ENCODE assay signal across 20 mouse cellular contexts in the genomic region with DNA sequence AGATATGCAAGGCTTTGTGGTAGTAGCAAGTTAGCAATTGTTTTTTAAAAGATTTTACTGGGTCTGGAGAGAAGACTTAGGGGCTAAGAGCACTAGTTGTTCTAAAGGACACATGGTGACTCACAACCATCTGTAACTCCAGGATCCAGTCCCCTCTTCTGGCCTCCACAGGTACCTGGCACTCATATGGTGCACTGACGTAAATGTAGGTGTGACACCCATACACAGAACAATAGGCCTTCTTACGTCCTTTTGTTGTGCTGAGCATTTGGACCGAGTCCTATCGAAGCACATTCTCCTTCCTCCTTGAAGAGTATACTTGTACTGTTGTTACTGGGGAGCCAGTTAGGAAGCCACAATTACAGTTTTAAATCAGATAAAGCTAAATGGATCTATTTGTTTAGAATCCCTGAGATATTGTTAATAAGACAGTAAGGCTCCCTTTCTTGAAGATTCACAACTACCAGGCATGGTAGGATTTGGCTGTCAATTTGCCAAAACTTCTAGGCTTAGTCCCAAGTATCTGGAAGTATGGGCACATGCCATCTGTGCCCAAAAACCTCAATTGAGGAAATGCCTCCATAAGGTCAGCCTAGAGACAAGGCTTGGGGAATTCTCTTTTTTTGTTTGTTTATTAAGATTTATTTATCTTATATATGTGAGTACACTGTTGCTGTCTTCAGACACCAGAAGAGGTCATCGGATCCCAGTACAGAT. TPM values are rescaled to one million over a fixed set of nuclear protein-coding genes. Genes with fewer than 3 reads are reported as not detected.
A peak's percentile ranks its signal among the peaks of the same experiment; 100 is the strongest.
DNase-seq lines count a peak whose midpoint lies in the region; ATAC-seq and TF ChIP-seq lines count a peak whose summit lies in the region.
"Had no signal": no experiment of that assay in that cellular context is flagged by ENCODE, and none has a peak within 500 bp of the region (broad histone marks: within the 10 kb centered on the region; RNA-seq: fewer than 3 reads in every experiment).

No protein-coding gene starts in this region.

- 78% methylated on average over 5 of the region's 5 CpGs for WGBS in forebrain, postnatal 0 days
- WGBS in forebrain, embryonic 10.5 days: 91% methylated on average over 5 of the region's 5 CpGs

- H3K27me3 ChIP-seq in forebrain, postnatal 0 days (ENCODE audit: insufficient read depth, low read length): no peaks in the 10 kb centered on the region
- no peaks in the 10 kb centered on the region for H3K27me3 ChIP-seq in forebrain, embryonic 10.5 days (ENCODE audit: poor library complexity, severe bottlenecking)
- H3K27me3 ChIP-seq: embryonic facial prominence, embryonic 15.5 days; forebrain, embryonic 12.5 days; limb, embryonic 13.5 days; lung, embryonic 15.5 days had no signal

- peak; percentile 19 for DNase-seq in forebrain, postnatal 0 days
- no peak for DNase-seq in forebrain, embryonic 10.5 days (ENCODE audit: extremely low spot score, low spot score)
- DNase-seq in R1 (ENCODE audit: low read depth, low spot score): peak; percentile 19
- DNase-seq in cerebellum, adult 11 months: peak; percentile 46
- DNase-seq in cerebellum, postnatal 10 days: peak; percentile 75 to 82
- DNase-seq in embryo, embryonic 10 days (ENCODE audit: low spot score): no peak
- no peak for DNase-seq in adrenal gland, postnatal 10 days
- DNase-seq: adrenal gland, postnatal 25 days; gastrocnemius, postnatal 36 days; kidney, adult 2 months; kidney, postnatal 10 days; right cerebral cortex, postnatal 25 days; thymus, adult 2 months had no signal

- no peak overlapping the region for H3K4me3 ChIP-seq in forebrain, postnatal 0 days (ENCODE audit: low read depth, low read length)
- H3K4me3 ChIP-seq in forebrain, embryonic 10.5 days: no peak overlapping the region
- H3K4me3 ChIP-seq: embryonic facial prominence, embryonic 15.5 days; forebrain, embryonic 12.5 days; limb, embryonic 13.5 days; lung, embryonic 15.5 days; midbrain, embryonic 10.5 days had no signal

- H3K9ac ChIP-seq in forebrain, postnatal 0 days: no peak overlapping the region
- H3K9ac ChIP-seq: embryonic facial prominence, embryonic 15.5 days; forebrain, embryonic 12.5 days; limb, embryonic 13.5 days; liver, embryonic 14.5 days; lung, embryonic 15.5 days had no signal

- H3K9me3 ChIP-seq in forebrain, postnatal 0 days (ENCODE audit: low read length): no peaks in the 10 kb centered on the region
- H3K9me3 ChIP-seq in forebrain, embryonic 10.5 days: no peaks in the 10 kb centered on the region
- H3K9me3 ChIP-seq: embryonic facial prominence, embryonic 15.5 days; forebrain, embryonic 12.5 days; limb, embryonic 13.5 days; lung, embryonic 15.5 days; midbrain, embryonic 10.5 days had no signal

- no peak overlapping the region for H3K27ac ChIP-seq in forebrain, postnatal 0 days (ENCODE audit: low read depth, low read length)
- no peak overlapping the region for H3K27ac ChIP-seq in forebrain, embryonic 10.5 days
- H3K27ac ChIP-seq: embryonic facial prominence, embryonic 15.5 days; forebrain, embryonic 12.5 days; limb, embryonic 13.5 days; liver, embryonic 14.5 days; lung, embryonic 15.5 days; macrophage; midbrain, embryonic 10.5 days had no signal

- ATAC-seq in forebrain, postnatal 0 days: no peak

- TF ChIP-seq CTCF in forebrain, postnatal 0 days (IDR thresholded peaks at IDR 0.05; ENCODE audit: low read depth): no peak

- no peaks in the 10 kb centered on the region for H3K4me1 ChIP-seq in forebrain, postnatal 0 days (ENCODE audit: insufficient read depth)
- H3K4me1 ChIP-seq in forebrain, embryonic 10.5 days: no peaks in the 10 kb centered on the region
- H3K4me1 ChIP-seq: embryonic facial prominence, embryonic 15.5 days; forebrain, embryonic 12.5 days; limb, embryonic 13.5 days; lung, embryonic 15.5 days; midbrain, embryonic 10.5 days had no signal

- no peak overlapping the region for H3K4me2 ChIP-seq in forebrain, postnatal 0 days (ENCODE audit: low read depth)
- H3K4me2 ChIP-seq: embryonic facial prominence, embryonic 15.5 days; forebrain, embryonic 12.5 days; limb, embryonic 13.5 days; lung, embryonic 15.5 days had no signal

- peaks cover 30% of the 10 kb centered on the region for H3K36me3 ChIP-seq in forebrain, postnatal 0 days (ENCODE audit: insufficient read depth)
- H3K36me3 ChIP-seq in forebrain, embryonic 10.5 days (replicated peaks): peaks cover 35% of the 10 kb centered on the region

RNA-seq across cellular contexts. Expression of a gene that starts 19.7 kb away (rescaled TPM):
- total RNA-seq in forebrain, postnatal 0 days (2014; rRNA removed): 49.9 and 53.2 TPM in 2 replicates
- polyA plus RNA-seq in forebrain, postnatal 0 days (2015; fragmentation: Nextera tagmentation; extraction: Ambion mirVana): 43.7 and 47.7 TPM in 2 replicates
- 63.2 and 65.2 TPM in 2 replicates for polyA plus RNA-seq in forebrain, embryonic 10.5 days (2016; fragmentation: Nextera tagmentation; extraction: Ambion mirVana)
- 10 to 100 TPM; 38.6 to 39.0 TPM for total RNA-seq in adrenal gland, postnatal 10 days (2021)

RNA-seq across cellular contexts. Expression of a gene that starts 56.3 kb away (rescaled TPM):
- 28.7 and 30.8 TPM in 2 replicates for total RNA-seq in forebrain, postnatal 0 days (2014; rRNA removed)
- polyA plus RNA-seq in forebrain, postnatal 0 days (2015; fragmentation: Nextera tagmentation; extraction: Ambion mirVana): 12.2 and 22.0 TPM in 2 replicates
- polyA plus RNA-seq in forebrain, embryonic 10.5 days (2016; fragmentation: Nextera tagmentation; extraction: Ambion mirVana): 10.1 and 10.7 TPM in 2 replicates
- 1 to 10 TPM; 6.5 to 6.9 TPM for total RNA-seq in adrenal gland, postnatal 10 days (2021)

Comparison
In these comparisons a context has a peak if more than half of its experiments do, and no peak if none do; other contexts are left out.
1. DNase-seq: peak in forebrain, postnatal 0 days (single experiment), R1 (single experiment), cerebellum, adult 11 months (single experiment) and cerebellum, postnatal 10 days (2 of 2); none in forebrain, embryonic 10.5 days (single experiment), embryo, embryonic 10 days (single experiment) and adrenal gland, postnatal 10 days (single experiment).